Mouse (Mus musculus): ENCODE measurements around the gene Tasp1.

Gene Tasp1

DNA sequence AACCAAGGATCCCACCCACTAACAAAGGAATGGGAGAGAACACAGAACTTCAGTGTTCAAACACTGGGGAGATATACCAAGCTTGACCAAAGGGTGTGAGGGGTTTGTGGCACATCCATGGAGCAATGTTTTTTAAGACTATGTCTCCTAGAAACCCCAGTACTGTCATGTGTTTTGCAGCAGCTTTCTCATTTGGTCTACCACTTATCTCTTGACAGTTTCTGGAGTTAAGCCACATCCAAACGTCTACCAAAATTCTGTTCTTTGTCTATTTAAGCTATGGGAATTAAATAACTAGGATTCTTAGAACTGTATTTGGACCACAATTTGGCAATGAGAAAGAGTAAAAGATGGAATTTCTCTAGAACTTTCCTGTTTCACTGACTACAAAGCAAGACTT, 282.1 kb downstream of the Tasp1 start:
- in situ Hi-C loops (cut with MboI, MseI), result no loop called here

Measured in T-helper 1 cell (primary cell).